Mouse (Mus musculus) liver, adult 2 months (tissue): ENCODE measurements around the gene Pparg.

Experiments used
- CTCF ChIP-seq: fragments of 200-500 bp; IDR thresholded peaks from 2 replicates; pipeline ENCODE4 v1.5.1; 2011; ENCODE audit warnings: low read depth, low read length, control low read depth
- POLR2A ChIP-seq: fragments of 200-500 bp; IDR thresholded peaks from 2 replicates; pipeline ENCODE4 v1.6.1; 2011; ENCODE audit warnings: low read length, control low read depth; ENCODE audit not compliant: insufficient read depth; ENCODE audit errors: extremely low read depth

DNA sequence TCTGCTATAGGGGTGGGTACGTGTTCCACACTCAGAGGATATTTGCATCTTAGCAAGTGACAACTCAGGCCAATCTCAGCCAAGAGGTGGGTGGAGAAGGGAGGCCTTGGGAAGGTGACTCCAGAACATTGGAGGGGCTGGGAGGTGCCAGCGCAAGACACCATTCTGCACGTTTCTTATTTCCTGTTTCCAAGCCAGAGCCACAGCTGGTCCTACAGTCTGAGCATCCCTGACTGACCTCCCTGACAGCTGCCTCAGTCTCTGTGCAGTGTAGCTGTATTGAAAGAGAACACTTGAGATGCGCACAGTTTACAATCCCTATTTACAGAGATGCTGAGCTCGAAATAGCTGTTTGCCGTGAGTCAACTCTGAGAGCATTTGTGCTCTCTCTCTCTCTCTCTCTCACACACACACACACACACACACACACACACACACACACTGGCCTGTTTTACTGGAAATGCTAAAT is 38.8 kb upstream of the Pparg start:
- TF ChIP-seq CTCF (no peak), POLR2A (no peak)
